Mouse (Mus musculus) embryonic fibroblast, embryonic 13.5 days (primary cell): ENCODE results near the gene Tbl1x. TPM values are rescaled to one million over a fixed set of nuclear protein-coding genes. Genes with fewer than 3 reads are reported as not detected.

ENCODE experiments used
- H3K27ac ChIP-seq: 2 replicates; pipeline ENCODE4 v1.5.1; 2012; ENCODE audit warnings: low read length, control low read depth, inconsistent platforms; ENCODE audit not compliant: insufficient read depth
- H3K4me1 ChIP-seq: 2 replicates; pipeline ENCODE4 v1.6.1; 2011; ENCODE audit warnings: low read length; ENCODE audit not compliant: control insufficient read depth, insufficient read depth
- H3K4me3 ChIP-seq: 2 replicates; pipeline ENCODE4 v1.5.1; 2011; ENCODE audit warnings: mild to moderate bottlenecking, control low read depth, low read length; ENCODE audit not compliant: insufficient read depth
- CTCF ChIP-seq: IDR thresholded peaks from 2 replicates; pipeline ENCODE4 v1.5.1; 2011; ENCODE audit warnings: mild to moderate bottlenecking, control low read depth, low read length, moderate library complexity, borderline replicate concordance; ENCODE audit not compliant: insufficient read depth
- POLR2A ChIP-seq: IDR thresholded peaks from 2 replicates; pipeline ENCODE4 v1.6.1; 2011; ENCODE audit warnings: low read depth, mild to moderate bottlenecking, control low read depth, low read length, moderate library complexity
- polyA plus RNA-seq: library from polyadenylated mRNA; stranded (reverse); fragments of >200 nt; gene quantifications from 2 replicates; pipeline ENCODE4 v1.2.4, GENCODE M21; 2011; ENCODE audit warnings: low read depth; ENCODE audit not compliant: missing spikeins, insufficient read length

Tbl1x gene
- polyA plus RNA-seq = 91.5 and 98.7 TPM in 2 replicates

DNA sequence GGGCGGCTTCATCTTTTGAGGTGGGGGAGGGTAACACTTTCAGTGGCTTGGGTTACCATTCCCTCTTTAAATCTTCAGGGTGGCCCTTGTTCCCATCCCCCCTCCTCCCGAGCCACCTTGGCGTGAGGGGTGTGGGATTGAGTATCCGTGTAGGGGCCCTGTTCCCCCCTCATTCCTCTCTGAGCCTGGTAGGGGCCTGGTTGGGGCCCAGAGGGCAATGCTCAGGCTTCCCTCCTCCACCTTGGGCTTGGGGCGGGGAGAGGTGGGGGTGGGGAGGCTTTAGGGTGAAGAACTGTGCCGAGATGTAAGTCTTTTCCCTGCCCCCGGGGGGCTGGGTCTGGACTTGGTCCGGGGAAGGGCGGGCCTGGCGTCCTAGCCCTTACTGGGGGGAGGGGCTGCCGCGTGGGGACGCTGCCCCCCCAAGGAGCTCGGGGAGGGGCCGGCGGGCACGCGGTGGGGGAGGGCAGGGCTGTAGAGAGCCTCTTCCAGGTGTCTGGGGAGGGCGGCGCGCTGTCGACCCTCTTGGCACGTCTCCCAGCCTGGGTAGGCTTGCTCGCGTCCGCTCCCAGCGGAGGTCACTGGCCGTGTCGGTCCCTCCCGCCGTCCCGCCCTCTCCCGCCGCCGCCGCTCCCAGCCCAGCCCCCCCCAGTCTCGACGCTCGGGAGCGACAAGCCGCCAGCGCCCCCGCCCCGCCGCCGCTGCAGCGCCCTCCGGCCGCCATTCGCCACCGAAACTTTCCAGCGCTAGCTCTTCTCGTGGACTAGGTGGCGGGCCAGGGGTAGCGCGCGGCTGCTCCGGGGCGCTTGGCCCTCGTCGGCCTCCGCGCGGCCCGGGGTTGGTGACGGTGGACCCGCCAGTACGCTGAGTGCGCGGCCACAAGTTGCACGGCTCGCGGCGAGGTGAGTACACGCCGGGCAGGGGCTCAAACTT is at the start of gene Tbl1x:
Tbl1x (plus strand) TSS at position 643 of the 930 bp plus-strand sequence.
- peak within 1 kb of the TSS; percentile 74 for H3K4me3 ChIP-seq

DNA sequence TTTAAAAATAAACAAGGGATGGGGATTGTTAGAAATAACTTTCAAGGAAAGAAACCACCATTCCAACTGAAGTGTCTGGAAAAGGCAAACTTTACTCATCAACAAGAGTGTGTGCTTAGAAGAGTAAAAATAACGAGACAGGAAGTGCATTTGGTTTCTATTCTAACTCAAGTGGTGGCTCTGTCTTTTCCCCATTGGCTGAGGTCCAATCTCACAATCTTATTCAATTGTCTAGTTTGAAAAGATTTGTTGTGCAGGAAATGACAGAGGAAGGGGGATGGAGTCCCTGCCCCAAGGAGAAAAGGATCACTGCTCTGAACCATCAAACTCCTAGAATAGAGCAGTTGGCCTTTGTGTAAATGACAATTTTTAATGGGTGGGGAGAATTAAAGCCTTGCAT is 41.6 kb upstream of the Tbl1x start:
- 0 out of 2 replicates have a peak, but pooled peaks cover 2% of the 10 kb centered on the region for H3K4me1 ChIP-seq
- H3K4me3 ChIP-seq = no peak overlapping the region
- TF ChIP-seq CTCF (no peak), POLR2A (no peak)

More for the DNA sequence above, at the start of gene Tbl1x:
- H3K4me1 ChIP-seq = no peaks in the 10 kb centered on the region; the same call in 1 of the 2 replicates
- H3K27ac ChIP-seq = peak within 1 kb of the TSS; percentile 98
- TF ChIP-seq POLR2A (no peak), CTCF (no peak)

DNA sequence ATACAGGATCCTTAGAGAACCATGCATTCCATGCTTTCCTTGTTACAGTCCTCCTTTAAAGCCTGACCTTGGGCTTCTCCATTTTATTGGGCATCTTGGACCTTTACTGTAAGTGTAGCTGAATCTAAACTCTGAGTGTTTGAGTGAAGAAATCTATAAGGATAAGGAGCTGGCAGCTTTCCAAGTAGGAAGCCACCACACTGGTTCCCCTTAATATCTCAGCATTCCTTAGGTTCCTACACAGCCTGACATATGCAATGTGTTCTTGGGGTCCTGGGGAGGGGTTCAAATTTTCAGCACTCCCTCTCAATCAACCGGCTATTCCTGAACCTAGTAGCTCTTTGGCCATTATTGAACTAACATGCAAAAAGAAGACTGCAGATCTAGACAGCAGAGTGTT is 38.0 kb upstream of the Tbl1x start:
- no peak overlapping the region for H3K27ac ChIP-seq
- no peak overlapping the region for H3K4me3 ChIP-seq
- 0 out of 2 replicates have a peak, but pooled peaks cover 2% of the 10 kb centered on the region for H3K4me1 ChIP-seq
- TF ChIP-seq POLR2A (no peak), CTCF (no peak)

More for the DNA sequence above, 41.6 kb upstream of the Tbl1x start:
- H3K27ac ChIP-seq = no peak overlapping the region

DNA sequence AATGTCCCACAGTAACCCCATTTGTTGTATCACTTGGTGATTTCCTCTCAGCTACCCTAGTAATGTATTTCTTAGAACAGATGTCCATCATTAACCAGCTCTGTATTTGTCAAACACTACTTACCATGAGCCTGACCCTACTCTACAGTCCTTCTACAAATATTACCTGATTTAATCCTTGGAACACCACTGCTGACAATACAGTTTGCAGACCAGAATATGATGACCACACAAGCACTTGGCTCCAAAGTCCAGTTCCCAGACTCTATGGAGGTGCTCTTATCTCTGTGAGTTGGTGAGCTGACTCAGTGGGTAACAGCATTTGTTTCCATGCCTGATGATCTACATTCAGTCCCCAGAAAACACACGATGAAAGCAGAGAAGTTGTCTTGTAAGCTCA is 37.3 kb upstream of the Tbl1x start:
- no peak overlapping the region for H3K4me3 ChIP-seq
- 0 out of 2 replicates have a peak, but pooled peaks cover 2% of the 10 kb centered on the region for H3K4me1 ChIP-seq
- H3K27ac ChIP-seq = no peak overlapping the region; the same call in 1 of the 2 replicates
- no peak for TF ChIP-seq CTCF
- no peak for TF ChIP-seq POLR2A

DNA sequence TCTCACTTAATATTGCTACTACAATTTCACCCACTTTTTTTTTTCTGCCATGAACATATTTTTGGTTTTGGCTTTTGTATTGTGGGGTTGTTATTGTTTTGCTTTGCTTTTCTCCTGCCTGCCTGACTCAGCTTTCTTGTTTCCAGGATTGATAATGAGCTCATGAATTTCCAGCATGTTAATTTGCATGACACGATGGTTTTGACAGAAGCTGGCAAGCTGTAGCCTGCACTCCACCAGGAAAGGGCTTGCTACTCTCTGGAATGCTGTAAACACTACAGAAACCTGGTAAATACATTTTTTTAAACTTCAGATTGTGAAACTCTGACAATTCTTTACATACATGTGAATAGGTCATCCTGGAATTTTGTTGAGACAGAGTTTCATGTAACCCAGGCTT is 36.3 kb upstream of the Tbl1x start:
- Histone ChIP-seq H3K4me3 (no peak overlapping the region), H3K4me1 (0 out of 2 replicates have a peak, but pooled peaks cover 2% of the 10 kb centered on the region), H3K27ac (no peak overlapping the region)
- TF ChIP-seq POLR2A (no peak), CTCF (no peak)

DNA sequence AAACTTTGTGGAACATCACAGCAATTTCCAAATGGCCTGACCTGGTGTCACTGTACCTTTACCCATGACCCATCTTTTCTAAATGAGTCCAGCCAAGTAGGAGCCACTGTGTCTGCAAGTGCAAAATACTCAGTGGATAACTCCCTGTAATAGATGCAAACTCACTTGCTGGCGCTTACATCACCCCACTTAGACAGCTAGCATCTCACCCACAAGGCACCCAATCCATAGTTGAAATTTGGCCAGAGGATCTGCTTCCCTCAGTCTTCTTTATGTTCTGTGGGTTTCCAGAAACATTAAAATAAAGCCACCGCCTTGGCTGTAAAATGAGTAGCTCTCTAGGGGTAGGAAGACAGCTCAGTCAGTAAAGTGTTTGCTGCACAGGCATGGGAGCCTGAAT is 33.3 kb upstream of the Tbl1x start:
- H3K27ac ChIP-seq = peak overlapping the region; percentile 34
- H3K4me3 ChIP-seq = no peak overlapping the region
- H3K4me1 ChIP-seq = 0 out of 2 replicates have a peak, but pooled peaks cover 2% of the 10 kb centered on the region
- no peak for TF ChIP-seq CTCF
- TF ChIP-seq POLR2A = no peak

DNA sequence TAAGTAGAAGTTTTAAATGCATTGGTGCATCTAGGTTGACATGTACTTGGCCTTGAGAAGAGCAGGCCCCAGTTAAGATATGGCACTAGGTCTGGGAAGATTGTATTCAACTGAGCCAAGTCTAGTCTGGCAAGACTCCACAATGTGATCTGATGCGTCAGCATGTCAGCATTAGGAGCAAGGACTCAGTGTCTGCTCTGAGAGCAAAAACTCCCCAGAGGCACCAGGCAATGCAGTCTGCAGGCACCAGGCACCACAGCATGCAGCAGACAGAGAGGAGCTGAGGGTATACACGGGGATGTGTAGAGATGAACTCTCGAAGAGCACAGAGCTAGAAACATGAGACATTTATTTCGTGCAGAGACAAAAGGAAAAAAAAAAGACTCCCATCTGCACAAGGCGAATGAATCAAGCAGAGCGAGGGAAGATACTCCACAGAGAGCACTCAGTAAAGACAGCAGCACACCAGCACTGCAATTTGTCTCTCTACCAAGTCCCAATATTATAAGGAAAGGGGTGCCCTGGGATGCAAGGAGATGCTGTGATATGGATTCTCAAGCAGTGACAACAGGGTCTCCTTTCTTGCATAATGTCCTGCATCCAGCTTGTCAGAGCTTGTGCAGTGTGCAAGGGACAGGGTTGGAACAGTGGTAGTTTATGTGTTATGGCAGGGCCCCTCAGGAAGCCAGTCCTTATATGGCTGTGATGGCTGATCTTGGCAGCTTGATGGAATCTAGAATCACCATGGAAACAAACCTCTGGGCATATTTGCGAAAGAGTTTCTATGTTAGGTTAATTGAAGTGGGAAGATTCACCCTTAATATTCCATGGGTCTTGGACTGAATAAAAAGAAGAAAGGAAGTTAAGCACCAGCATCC is 22.7 kb upstream of the Tbl1x start:
- TF ChIP-seq POLR2A = no peak
- no peak for TF ChIP-seq CTCF
- peaks cover 14% of the 10 kb centered on the region for H3K4me1 ChIP-seq

DNA sequence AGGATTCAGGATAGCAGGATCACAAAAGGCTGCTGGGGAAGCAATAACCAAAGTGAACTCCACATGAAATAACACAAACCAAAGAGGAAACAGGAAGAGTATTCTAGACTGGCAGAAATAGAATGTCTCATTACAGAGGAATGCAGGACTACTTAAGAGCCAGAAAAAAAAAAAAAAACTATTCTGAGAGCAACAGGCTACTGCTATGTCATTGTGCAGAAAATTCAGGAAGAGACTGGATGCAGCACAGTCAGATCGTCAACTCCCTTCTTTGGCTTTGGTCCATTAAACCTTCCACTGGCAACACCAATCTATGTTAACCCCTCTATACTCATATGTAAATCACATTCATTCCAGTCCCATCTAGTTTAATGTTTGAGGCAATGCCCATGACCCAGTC is 20.7 kb upstream of the Tbl1x start:
- Histone ChIP-seq H3K27ac (peak overlapping the region; percentile 73), H3K4me3 (no peak overlapping the region), H3K4me1 (peaks cover 14% of the 10 kb centered on the region)
- TF ChIP-seq POLR2A (no peak), CTCF (no peak)

More for the DNA sequence above, 22.7 kb upstream of the Tbl1x start:
- Histone ChIP-seq H3K27ac (peak overlapping the region; percentile 45; the same call in 1 of the 2 replicates), H3K4me3 (no peak overlapping the region)

DNA sequence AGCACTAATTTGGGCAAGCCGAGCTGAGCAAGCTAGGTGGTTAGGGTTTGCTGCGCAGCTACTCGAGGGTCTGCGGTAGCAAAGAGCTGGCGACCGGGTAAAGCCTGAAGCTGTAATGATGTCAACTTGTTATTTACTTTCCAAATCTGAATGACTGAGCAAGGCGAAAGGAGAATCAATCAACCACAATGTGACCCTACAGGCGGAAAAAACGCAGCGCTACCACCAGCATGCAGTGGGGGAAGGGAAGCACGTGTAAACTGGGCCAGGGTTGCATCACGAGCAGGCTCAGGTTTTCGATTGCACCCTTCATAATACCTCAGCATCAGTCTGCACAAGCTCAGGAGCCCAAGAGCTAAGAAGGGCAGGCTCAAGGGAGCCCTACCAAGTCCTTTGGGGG is 1.7 kb upstream of the Tbl1x start:
- Histone ChIP-seq H3K27ac (peak overlapping the region; percentile 94), H3K4me1 (no peaks in the 10 kb centered on the region; the same call in 1 of the 2 replicates), H3K4me3 (no peak overlapping the region)
- no peak; the same call in 1 of the 2 replicates for TF ChIP-seq POLR2A
- no peak for TF ChIP-seq CTCF
